Mouse (Mus musculus): ENCODE data around the gene Zscan2.

GRCm38 (mm10) chr7:80863520-80863919 is 2.8 kb downstream of the Zscan2 start:
- TF ChIP-seq CTCF (IDR thresholded peaks at IDR 0.05; ENCODE audit: low read depth) = no peak
- no peak for TF ChIP-seq EP300 (optimal IDR thresholded peaks at IDR 0.05)
